ENCODE assay signal across 21 mouse cellular contexts in genomic region chr10:110882701-110883100, GRCm38 (mm10). TPM values are rescaled to one million over a fixed set of nuclear protein-coding genes. Genes with fewer than 3 reads are reported as not detected.
DNase-seq lines count a peak whose midpoint lies in the region; ATAC-seq lines count a peak whose summit lies in the region.
"Had no signal": no experiment of that assay in that cellular context is flagged by ENCODE, and none has a peak within 500 bp of the region (broad histone marks: within the 10 kb centered on the region; RNA-seq: fewer than 3 reads in every experiment).

No protein-coding gene starts in this region.

- ATAC-seq in cerebellum, adult (ENCODE audit: insufficient number of reproducible peaks, low FRiP score, low TSS enrichment) = no peak
- ATAC-seq in activated CD4-positive, CD25-positive, alpha-beta regulatory T cell, adult 4 months = no peak
- ATAC-seq: forebrain, embryonic 13.5 days; forebrain, embryonic 16.5 days; hindbrain, postnatal 0 days; inflammation-experienced regulatory T-cells, adult 6 months; intestine, embryonic 16.5 days; Patski had no signal

- DNase-seq in cerebellum, adult 18-20 months = peak; percentile 10 to 43
- peak; percentile 53 for DNase-seq in cerebellum, adult 9-10 months
- peak; percentile 29 to 39 for DNase-seq in cerebellum, postnatal 10 days
- no peak for DNase-seq in right cerebral cortex, postnatal 10 days (ENCODE audit: low spot score in 2 of 2)
- DNase-seq: adrenal gland, postnatal 14 days; B cell, adult 2 months; gastrocnemius, postnatal 10 days; gastrocnemius, postnatal 36 days; heart, adult 2 months; heart, postnatal 14 days; heart, postnatal 4 days; kidney, adult 18-20 months had no signal

RNA-seq across cellular contexts. Expression of gene Csrp2, which starts 36.9 kb away (rescaled TPM):
- 1 to 10 TPM; 4.2 to 7.8 TPM for polyA plus RNA-seq in activated CD4-positive, CD25-positive, alpha-beta regulatory T cell, adult 4 months (2017; shearing (Covaris generic))
- polyA plus RNA-seq: G1E had no signal

Comparison
In these comparisons a context has a peak if more than half of its experiments do, and no peak if none do; other contexts are left out.
1. DNase-seq: peak in cerebellum, adult 18-20 months (2 of 2), cerebellum, adult 9-10 months (single experiment) and cerebellum, postnatal 10 days (2 of 2); none in right cerebral cortex, postnatal 10 days (0 of 2).